Mouse (Mus musculus) thymus, postnatal 0 days (tissue): ENCODE measurements around the gene Hspa12a. TPM values are rescaled to one million over a fixed set of nuclear protein-coding genes. Genes with fewer than 3 reads are reported as not detected.
A peak's percentile ranks its signal among the peaks of the same experiment; 100 is the strongest.

Source experiments
- DNase-seq: peaks from one replicate; pipeline ENCODE4 v3.0.0-alpha.2; 2015; ENCODE audit warnings: low spot score
- polyA plus RNA-seq: library from polyadenylated mRNA; unstranded; fragments of >200 nt; fragmentation: Nextera tagmentation; extraction: Ambion mirVana; gene quantifications from 2 replicates; pipeline ENCODE4 v1.2.1, GENCODE M21; 2015

The Hspa12a gene
- polyA plus RNA-seq, 1 experiment from 2014 or later, result 0.72 TPM

GRCm38 (mm10) chr19:58824316-58824715, 119.1 kb downstream of the Hspa12a start:
- no peak for DNase-seq

DNA sequence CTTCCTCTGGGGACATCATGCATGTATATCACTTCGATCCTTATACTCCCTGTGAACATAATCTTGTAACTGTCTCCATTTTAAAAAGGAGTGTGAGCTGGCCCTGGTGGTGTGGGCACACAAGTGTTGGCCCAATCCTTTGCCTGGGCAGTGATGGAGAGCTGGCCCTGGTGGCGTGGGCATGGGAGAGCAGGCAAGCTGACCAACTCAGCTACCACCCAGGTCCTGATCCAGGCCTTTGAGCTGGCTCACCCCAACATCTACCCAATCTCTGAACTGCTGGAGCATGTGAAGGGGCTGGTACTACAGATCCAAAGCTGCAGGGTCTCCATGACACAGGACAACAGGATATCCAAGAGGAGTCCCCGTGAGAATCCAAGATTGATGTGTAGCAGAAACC, 120.2 kb downstream of the Hspa12a start:
- no peak for DNase-seq

DNA sequence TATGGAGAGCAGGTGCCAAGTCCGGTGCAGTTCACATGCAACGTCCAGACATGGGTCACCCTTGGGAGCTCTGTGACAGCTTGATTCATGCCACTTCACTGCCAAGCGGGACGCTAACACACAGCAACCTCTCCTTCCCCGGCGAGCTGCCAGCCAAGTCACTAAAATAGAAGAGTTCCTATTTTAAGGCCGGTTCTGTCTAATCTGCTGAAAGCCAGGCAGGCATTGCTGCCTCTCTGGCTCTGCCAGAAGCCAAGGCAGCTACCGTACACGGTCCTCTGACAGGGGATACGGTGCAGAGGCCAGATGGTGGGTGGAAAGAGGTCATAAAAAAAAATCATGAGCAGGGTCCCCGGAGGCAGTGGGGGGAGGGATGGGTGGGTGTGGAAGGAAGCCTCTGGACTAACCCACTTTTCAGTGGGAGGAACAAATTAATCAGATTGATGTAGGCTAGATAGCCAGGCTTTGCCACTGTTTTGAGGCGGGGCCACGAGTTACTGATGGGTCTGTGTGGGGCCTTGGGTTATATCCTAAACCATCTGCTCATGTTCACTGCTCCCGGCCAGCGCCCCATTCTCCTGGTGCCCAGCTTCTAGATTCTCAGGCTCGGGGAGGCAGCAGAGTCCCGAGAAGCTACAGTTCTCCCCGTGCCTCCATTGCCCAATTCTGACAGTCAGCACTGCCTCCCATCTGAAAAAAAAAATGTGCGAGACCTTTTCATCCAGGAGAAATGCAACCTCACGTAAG, 120.8 kb downstream of the Hspa12a start:
- no peak for DNase-seq

DNA sequence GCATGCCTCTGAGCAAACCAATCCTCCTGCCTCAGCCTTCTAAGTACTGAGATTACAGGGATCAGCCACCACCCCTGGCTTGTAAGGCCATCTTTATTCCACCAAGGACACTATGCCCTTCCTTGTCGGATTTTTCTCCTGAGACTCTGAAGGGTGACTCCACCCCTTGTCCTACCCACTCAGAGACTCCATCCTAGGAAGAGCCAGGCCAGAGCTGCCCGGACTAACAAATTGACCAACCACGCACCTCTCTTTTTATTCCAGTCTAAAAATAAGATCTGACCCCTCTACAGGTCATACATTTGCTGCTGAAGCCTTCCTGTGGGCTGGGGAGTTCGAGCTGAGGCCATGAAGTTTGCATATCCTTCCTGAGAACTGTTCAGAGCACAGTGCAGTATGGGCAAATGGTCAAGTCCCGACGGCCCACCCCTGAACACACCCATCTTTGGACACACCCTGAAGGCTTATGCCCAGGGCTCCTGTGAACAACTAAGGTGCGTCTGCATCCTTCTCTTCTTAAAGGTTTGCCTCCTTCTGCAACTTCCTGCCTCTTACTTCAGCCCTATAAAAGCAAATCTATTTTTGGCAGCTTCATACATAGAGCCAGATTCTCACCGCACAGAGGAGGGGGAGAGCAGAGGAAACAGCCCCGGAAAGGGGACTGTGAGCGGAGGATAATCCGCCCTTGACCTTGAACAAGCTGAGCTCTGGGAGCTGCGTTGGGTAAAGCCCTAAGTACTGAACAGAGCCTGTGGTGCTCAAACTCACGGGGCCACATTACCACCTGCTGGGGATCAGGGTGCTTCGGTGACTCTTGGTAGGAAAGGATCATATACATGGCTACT, 124.7 kb downstream of the Hspa12a start:
- DNase-seq, result no peak

DNA sequence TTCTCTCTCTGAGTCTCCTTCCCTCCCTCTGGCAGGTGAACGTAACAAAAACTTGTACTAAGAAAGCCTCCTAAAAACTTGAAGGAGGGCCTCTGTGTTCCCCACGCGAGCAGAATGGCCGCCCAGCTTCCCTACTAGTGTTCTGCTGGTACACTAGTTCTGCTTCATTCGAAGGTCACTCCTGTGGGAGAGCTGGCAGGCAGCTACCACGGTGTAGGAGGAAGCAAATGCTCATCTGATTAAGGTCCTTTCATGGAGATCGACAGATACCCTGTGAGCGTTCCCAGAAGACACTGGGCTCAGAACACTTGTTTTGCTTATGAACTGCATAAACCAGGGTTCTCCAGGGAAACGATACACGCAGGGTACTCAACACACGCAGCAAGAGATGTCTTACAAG, 126.1 kb downstream of the Hspa12a start:
- DNase-seq, result no peak

DNA sequence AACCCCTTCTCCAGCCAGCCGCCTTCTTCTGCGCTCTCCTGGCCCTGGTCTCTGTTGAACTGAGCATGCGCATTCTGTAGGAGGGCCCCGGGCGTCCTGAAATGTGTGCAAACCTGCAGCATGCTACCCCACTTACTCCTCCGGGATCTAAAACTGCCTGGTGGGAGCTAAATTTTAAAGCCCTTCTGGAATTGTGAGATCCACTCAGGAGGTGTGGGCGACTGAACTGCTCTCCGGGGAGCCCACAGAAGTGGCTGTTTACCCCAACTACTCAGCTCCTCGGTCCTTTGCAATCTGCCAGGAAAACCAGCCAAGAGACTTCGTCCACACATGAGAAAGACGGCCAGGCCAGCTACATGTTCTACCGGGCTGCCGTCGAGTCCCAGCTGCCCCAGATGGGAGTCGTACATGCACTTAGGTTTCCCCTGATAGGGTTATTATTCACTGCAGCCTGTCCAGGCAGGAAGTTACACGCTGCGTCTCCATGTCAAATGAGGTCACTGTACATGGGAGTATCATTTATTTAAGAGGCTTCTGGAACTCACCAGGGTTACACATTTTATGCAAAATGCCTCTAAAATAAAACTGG, 126.9 kb downstream of the Hspa12a start:
- no peak for DNase-seq

GRCm38 (mm10) chr19:58815179-58815922, 128.1 kb downstream of the Hspa12a start:
- DNase-seq, result no peak

GRCm38 (mm10) chr19:58810536-58810935, 132.9 kb downstream of the Hspa12a start:
- no peak for DNase-seq

GRCm38 (mm10) chr19:58808864-58809263, 134.6 kb downstream of the Hspa12a start:
- DNase-seq, result no peak

DNA sequence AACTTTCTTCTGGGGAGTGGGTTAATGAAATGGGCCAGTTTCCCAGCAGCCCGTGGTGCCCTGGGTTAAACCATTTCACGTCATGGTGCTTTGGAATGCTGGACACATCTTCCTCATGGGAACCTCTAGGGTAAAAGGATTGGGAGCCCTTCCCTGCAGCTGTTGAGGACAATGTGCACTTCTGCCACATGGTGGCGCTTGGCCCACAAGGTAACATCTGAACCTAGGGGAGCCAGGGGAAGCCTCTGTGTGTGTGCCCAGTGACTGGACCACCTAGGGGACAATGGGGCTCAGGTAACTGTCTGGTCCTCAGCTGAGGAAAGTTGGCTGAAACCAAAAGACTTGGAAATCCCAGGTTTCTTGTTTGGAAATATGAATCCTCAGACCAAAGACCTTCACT, 137.1 kb downstream of the Hspa12a start:
- DNase-seq, result peak; percentile 26

GRCm38 (mm10) chr19:58805191-58805779, 138.2 kb downstream of the Hspa12a start:
- no peak for DNase-seq

DNA sequence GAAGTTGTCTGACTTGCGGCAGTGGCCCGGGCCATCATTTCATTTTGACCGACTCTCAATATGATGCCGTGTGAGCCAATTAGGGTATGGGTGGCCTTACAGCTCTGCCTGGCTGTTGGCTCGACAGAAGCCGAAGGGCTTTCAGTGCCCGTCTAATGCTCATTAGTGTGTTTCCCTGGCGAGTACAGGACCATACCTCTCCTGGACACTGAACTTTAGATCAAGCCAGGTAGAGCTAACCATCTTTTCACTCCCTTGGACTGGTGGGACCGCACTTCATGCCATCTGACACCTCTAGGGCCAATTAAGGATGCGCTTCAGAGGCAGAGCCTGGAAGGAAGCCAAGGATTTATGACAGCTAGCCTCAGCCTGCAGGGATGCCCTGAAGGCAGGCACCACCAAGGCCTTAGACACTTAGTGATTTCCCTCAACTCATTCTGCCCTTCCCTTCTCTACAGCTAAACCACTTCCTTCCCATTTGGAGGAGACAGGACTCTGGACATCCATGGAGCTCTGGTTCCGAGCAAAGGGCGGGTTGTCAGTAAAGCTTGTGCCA, 148.3 kb downstream of the Hspa12a start:
- no peak for DNase-seq

- no peak for DNase-seq
Measured at GRCm38 (mm10) chr19:58794284-58794683, 149.2 kb downstream of the Hspa12a start, which contains the start of gene 1700019N19Rik. 1700019N19Rik (minus strand) TSS chr19:58794461.

DNA sequence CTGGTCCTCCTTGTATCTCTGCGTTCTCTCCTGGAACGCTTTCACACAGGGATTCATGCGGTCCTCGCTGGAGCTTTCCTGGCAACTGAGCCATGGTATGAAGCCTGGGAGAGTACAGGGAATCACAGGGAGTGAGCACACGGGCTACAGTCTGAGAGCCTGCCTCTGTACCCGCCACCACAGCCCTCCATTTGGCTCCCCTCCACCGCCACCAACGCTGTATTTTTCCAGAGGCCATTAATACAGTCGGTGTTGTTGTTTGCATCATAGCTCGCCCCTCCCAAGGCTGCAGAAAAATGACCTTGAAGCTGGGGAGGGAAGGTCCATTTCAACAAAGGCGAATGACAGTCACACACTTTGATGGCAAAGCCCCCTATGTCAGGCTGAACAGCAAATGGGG, 154.3 kb downstream of the Hspa12a start:
- DNase-seq, result no peak

DNA sequence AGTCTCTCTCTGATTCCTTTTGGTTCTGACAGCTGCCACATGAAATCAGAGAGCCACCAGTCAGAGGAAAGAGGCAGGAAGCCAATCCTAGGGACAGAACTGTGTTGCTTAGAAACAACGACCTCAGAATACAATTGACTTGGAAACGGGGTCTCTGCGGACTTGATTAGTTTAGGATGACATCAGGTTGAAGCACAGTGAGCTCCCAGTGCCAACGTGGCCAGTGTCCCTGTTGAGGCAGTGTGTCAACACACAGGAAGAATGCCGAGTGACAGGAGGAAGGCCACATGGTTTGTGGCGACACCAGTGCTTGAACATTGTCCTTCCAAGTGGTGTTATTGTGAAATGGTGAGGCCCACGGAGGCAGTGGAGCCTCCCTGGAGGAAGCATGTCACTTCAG, 159.5 kb downstream of the Hspa12a start:
- DNase-seq, result no peak

DNA sequence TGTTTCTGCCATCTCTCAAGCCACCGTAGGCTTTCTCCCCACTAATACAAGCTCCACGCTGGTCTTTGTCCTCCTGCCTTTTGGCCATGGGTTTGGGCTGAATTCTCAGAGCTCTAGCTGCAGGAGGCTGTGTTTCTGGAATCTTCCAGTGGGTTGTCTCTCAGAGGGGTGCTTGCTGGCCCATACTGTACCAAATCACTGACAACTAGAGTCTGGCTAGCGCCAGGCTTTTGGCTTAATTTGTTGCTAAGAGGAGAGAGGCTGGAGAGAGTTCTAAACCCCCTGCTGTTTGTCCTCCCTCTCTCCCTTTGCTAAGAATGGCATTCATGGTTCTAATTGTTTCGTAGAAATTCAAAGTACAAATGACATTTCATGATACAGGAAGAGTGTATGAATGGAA, 161.9 kb downstream of the Hspa12a start:
- DNase-seq, result no peak

- no peak for DNase-seq
Measured at GRCm38 (mm10) chr19:58776461-58776860, 167.0 kb downstream of the Hspa12a start.

DNA sequence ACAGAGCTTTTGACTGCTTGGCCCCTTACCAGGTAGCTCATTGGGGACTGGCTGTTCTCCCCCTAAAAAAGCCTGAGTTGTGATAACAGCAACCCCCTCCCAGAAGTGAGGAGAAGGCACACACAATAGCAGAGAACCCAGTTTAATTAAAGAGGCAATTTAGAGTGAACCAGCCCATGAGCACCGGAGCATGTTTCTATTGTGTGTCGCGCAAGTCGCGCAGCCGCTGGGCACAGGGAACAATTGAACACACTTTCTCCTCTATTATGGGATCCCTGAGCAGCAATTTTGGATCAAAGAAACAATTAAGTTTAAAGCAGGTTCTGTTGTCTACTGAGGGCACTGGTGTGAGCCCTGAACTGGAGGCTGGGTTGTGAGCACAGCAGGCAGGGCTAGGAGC, 176.1 kb downstream of the Hspa12a start:
- DNase-seq, result no peak

DNA sequence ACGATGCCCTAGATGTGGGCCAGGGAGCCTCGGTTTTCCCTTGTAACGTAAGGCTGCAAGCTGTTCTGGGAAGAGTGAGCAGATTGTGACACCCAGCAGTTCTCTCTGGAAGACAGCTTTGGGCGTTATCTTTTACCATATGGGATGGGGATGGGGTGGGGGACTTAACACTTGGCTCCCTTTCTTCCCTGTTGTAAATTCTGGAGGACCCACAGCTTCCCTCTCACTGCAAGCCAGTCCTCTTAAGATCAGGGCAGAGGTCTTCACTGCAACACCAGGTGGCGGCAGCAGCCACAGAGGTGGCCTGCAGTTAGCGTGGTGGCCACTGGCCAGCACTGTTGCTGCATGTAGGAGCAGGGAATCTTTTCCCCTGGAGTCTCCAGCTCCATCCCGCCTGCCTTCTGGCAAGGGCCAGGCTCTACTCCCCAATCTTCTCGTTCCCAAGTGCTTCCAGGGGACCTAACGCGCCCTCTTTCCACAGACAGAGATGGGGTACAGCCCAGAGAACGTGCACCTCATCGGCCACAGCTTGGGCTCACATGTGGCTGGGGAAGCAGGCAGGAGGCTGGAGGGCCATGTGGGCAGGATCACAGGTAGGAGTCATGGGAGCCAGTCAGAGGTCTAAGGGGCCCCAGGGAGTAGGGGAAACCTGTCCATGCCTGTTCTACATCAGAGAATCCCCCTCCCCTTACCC, 180.5 kb downstream of the Hspa12a start:
- DNase-seq, result no peak

- no peak for DNase-seq
Measured at GRCm38 (mm10) chr19:58762316-58762715, 181.1 kb downstream of the Hspa12a start.
